Mouse (Mus musculus): ENCODE measurements around the gene Csmd2. TPM values are rescaled to one million over a fixed set of nuclear protein-coding genes. Genes with fewer than 3 reads are reported as not detected.

Csmd2 gene
- polyA plus RNA-seq, 1 experiment = 289 TPM

GRCm38 (mm10) chr4:128217991-128218595 lies 230.4 kb downstream of the Csmd2 start:
- WGBS = 74% methylated on average over 13 of the region's 13 CpGs
- Histone ChIP-seq H3K4me1 (ENCODE audit: control insufficient read depth, insufficient read depth, low read length) (no peaks in the 10 kb centered on the region), H3K27ac (ENCODE audit: control insufficient read depth, insufficient read depth, low read depth, low read length, poor library complexity) (no peak overlapping the region), H3K4me3 (replicated peaks; ENCODE audit: control insufficient read depth, low read depth, low read length) (no peak overlapping the region)
- TF ChIP-seq POLR2A (IDR thresholded peaks at IDR 0.05; ENCODE audit: borderline replicate concordance, control insufficient read depth, low read depth, low read length) (no peak), CTCF (IDR thresholded peaks at IDR 0.05; ENCODE audit: control insufficient read depth, insufficient read depth, low read length) (no peak)

GRCm38 (mm10) chr4:128224453-128224852 lies 236.8 kb downstream of the Csmd2 start:
- TF ChIP-seq CTCF (IDR thresholded peaks at IDR 0.05; ENCODE audit: control insufficient read depth, insufficient read depth, low read length) (no peak), POLR2A (IDR thresholded peaks at IDR 0.05; ENCODE audit: borderline replicate concordance, control insufficient read depth, low read depth, low read length) (no peak)
- Histone ChIP-seq H3K4me1 (ENCODE audit: control insufficient read depth, insufficient read depth, low read length) (no peaks in the 10 kb centered on the region), H3K27ac (ENCODE audit: control insufficient read depth, insufficient read depth, low read depth, low read length, poor library complexity) (no peak overlapping the region), H3K4me3 (replicated peaks; ENCODE audit: control insufficient read depth, low read depth, low read length) (no peak overlapping the region)
- 70% methylated on average over 6 of the region's 6 CpGs for WGBS

- no peak overlapping the region for H3K4me3 ChIP-seq (replicated peaks; ENCODE audit: control insufficient read depth, low read depth, low read length)
- H3K4me1 ChIP-seq (ENCODE audit: control insufficient read depth, insufficient read depth, low read length) = no peaks in the 10 kb centered on the region
- WGBS = 54% methylated on average over 13 of the region's 13 CpGs
- TF ChIP-seq CTCF (IDR thresholded peaks at IDR 0.05; ENCODE audit: control insufficient read depth, insufficient read depth, low read length) = no peak
- no peak for TF ChIP-seq POLR2A (IDR thresholded peaks at IDR 0.05; ENCODE audit: borderline replicate concordance, control insufficient read depth, low read depth, low read length)
- H3K27ac ChIP-seq (ENCODE audit: control insufficient read depth, insufficient read depth, low read depth, low read length, poor library complexity) = no peak overlapping the region
These were observed 240.0 kb downstream of the Csmd2 start for GRCm38 (mm10) chr4:128227377-128228316.

- Histone ChIP-seq H3K4me1 (ENCODE audit: control insufficient read depth, insufficient read depth, low read length) (no peaks in the 10 kb centered on the region), H3K27ac (ENCODE audit: control insufficient read depth, insufficient read depth, low read depth, low read length, poor library complexity) (no peak overlapping the region), H3K4me3 (replicated peaks; ENCODE audit: control insufficient read depth, low read depth, low read length) (no peak overlapping the region)
- TF ChIP-seq POLR2A (IDR thresholded peaks at IDR 0.05; ENCODE audit: borderline replicate concordance, control insufficient read depth, low read depth, low read length) = no peak
- TF ChIP-seq CTCF (IDR thresholded peaks at IDR 0.05; ENCODE audit: control insufficient read depth, insufficient read depth, low read length) = no peak
- WGBS = 84% methylated on average over 13 of the region's 13 CpGs
These were observed 245.8 kb downstream of the Csmd2 start for GRCm38 (mm10) chr4:128233458-128233857.

- no peaks in the 10 kb centered on the region for H3K4me1 ChIP-seq (ENCODE audit: control insufficient read depth, insufficient read depth, low read length)
- H3K27ac ChIP-seq (ENCODE audit: control insufficient read depth, insufficient read depth, low read depth, low read length, poor library complexity) = no peak overlapping the region
- TF ChIP-seq CTCF (IDR thresholded peaks at IDR 0.05; ENCODE audit: control insufficient read depth, insufficient read depth, low read length) = no peak
- WGBS = 58% methylated on average over 1 of the region's 1 CpGs
- no peak overlapping the region for H3K4me3 ChIP-seq (replicated peaks; ENCODE audit: control insufficient read depth, low read depth, low read length)
These were observed 251.5 kb downstream of the Csmd2 start for GRCm38 (mm10) chr4:128239113-128239512.

- Histone ChIP-seq H3K27ac (ENCODE audit: control insufficient read depth, insufficient read depth, low read depth, low read length, poor library complexity) (no peak overlapping the region), H3K4me3 (replicated peaks; ENCODE audit: control insufficient read depth, low read depth, low read length) (no peak overlapping the region), H3K4me1 (ENCODE audit: control insufficient read depth, insufficient read depth, low read length) (no peaks in the 10 kb centered on the region)
- TF ChIP-seq POLR2A (IDR thresholded peaks at IDR 0.05; ENCODE audit: borderline replicate concordance, control insufficient read depth, low read depth, low read length) = no peak
- TF ChIP-seq CTCF (IDR thresholded peaks at IDR 0.05; ENCODE audit: control insufficient read depth, insufficient read depth, low read length) = no peak
- 31% methylated on average over 19 of the region's 19 CpGs for WGBS
These were observed 253.6 kb downstream of the Csmd2 start for GRCm38 (mm10) chr4:128241075-128241853.

- no peak for TF ChIP-seq POLR2A (IDR thresholded peaks at IDR 0.05; ENCODE audit: borderline replicate concordance, control insufficient read depth, low read depth, low read length)
- H3K4me3 ChIP-seq (replicated peaks; ENCODE audit: control insufficient read depth, low read depth, low read length) = no peak overlapping the region
- H3K27ac ChIP-seq (ENCODE audit: control insufficient read depth, insufficient read depth, low read depth, low read length, poor library complexity) = no peak overlapping the region
- 79% methylated on average over 2 of the region's 2 CpGs for WGBS
- H3K4me1 ChIP-seq (ENCODE audit: control insufficient read depth, insufficient read depth, low read length) = no peaks in the 10 kb centered on the region
These were observed 254.2 kb downstream of the Csmd2 start for GRCm38 (mm10) chr4:128241854-128242356.

- Histone ChIP-seq H3K4me3 (replicated peaks; ENCODE audit: control insufficient read depth, low read depth, low read length) (no peak overlapping the region), H3K4me1 (ENCODE audit: control insufficient read depth, insufficient read depth, low read length) (no peaks in the 10 kb centered on the region), H3K27ac (ENCODE audit: control insufficient read depth, insufficient read depth, low read depth, low read length, poor library complexity) (no peak overlapping the region)
- 41% methylated on average over 2 of the region's 2 CpGs for WGBS
- TF ChIP-seq CTCF (IDR thresholded peaks at IDR 0.05; ENCODE audit: control insufficient read depth, insufficient read depth, low read length) (no peak), POLR2A (IDR thresholded peaks at IDR 0.05; ENCODE audit: borderline replicate concordance, control insufficient read depth, low read depth, low read length) (no peak)
These were observed 257.5 kb downstream of the Csmd2 start for GRCm38 (mm10) chr4:128245201-128245600.
